Mouse (Mus musculus) heart, embryonic 12.5 days (tissue): ENCODE results near the gene Tmem139. TPM values are rescaled to one million over a fixed set of nuclear protein-coding genes. Genes with fewer than 3 reads are reported as not detected.
A peak's percentile ranks its signal among the peaks of the same experiment; 100 is the strongest.

Experiments used
- ATAC-seq: fragments of 200-750 bp; cut with Nextera tagmentation; 2 replicates; pipeline ENCODE4 v1.8.0; 2017; ENCODE audit warnings: moderate TSS enrichment, moderate library complexity; ENCODE audit not compliant: insufficient number of reproducible peaks, low FRiP score
- H3K27ac ChIP-seq: fragments of 300-500 bp; sonication (generic); 2 replicates; pipeline ENCODE4 v1.5.1; 2016; ENCODE audit warnings: mild to moderate bottlenecking, moderate library complexity; ENCODE audit not compliant: poor library complexity, severe bottlenecking
- H3K27me3 ChIP-seq: fragments of 300-500 bp; sonication (generic); replicated peaks from 2 replicates; pipeline ENCODE4 v1.6.1; 2016; ENCODE audit warnings: mild to moderate bottlenecking, moderate library complexity
- H3K36me3 ChIP-seq: fragments of 300-500 bp; sonication (generic); 2 replicates; pipeline ENCODE4 v1.6.1; 2016; ENCODE audit warnings: mild to moderate bottlenecking, moderate library complexity
- H3K4me1 ChIP-seq: fragments of 300-500 bp; sonication (generic); replicated peaks from 2 replicates; pipeline ENCODE4 v1.6.1; 2016; ENCODE audit warnings: mild to moderate bottlenecking
- H3K4me2 ChIP-seq: fragments of 300-500 bp; sonication (generic); 2 replicates; pipeline ENCODE4 v1.6.1; 2016; ENCODE audit warnings: mild to moderate bottlenecking, moderate library complexity
- H3K4me3 ChIP-seq: fragments of 300-500 bp; sonication (generic); 2 replicates; pipeline ENCODE4 v1.5.1; 2016; ENCODE audit warnings: mild to moderate bottlenecking
- H3K9ac ChIP-seq: fragments of 300-500 bp; sonication (generic); 2 replicates; pipeline ENCODE4 v1.6.1; 2016; ENCODE audit warnings: mild to moderate bottlenecking, moderate library complexity
- H3K9me3 ChIP-seq: fragments of 300-500 bp; sonication (generic); replicated peaks from 2 replicates; pipeline ENCODE4 v1.6.1; 2016; ENCODE audit warnings: mild to moderate bottlenecking, moderate library complexity
- WGBS: fragments of 180-500 bp; shearing (Covaris S2); methylation state at CpG from one replicate; pipeline ENCODE4 v1.1.7; 2016; 5-methylcytosine and 5-hydroxymethylcytosine counted together
- polyA plus RNA-seq: library from polyadenylated mRNA; unstranded; fragments of >200 nt; fragmentation: Nextera tagmentation; extraction: Ambion mirVana; gene quantifications from 2 replicates; pipeline ENCODE4 v1.2.1, GENCODE M21; 2016

Gene Tmem139
- polyA plus RNA-seq, 1 experiment from 2014 or later, result 0.19 TPM

DNA sequence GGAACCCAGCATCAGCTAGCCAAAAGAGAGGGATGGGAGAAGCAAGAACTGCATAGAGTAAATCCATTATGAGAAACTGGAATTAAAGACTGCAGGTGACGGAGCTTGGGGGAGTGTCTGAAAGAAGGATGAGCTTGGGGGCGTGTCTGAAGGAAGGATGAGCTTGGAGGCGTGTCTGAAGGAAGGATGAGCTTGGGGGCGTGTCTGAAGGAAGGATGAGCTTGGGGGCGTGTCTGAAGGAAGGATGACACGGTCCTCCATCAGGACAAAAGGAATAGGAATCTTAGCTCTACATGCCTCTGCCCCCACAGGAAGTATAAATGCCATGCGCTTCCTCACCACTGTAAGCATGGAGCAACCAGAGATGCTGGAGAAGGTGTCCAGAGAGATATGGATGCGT lies 14.6 kb upstream of the Tmem139 start:
- no peak for ATAC-seq
- H3K9me3 ChIP-seq, result no peaks in the 10 kb centered on the region
- peaks cover 10% of the 10 kb centered on the region for H3K4me1 ChIP-seq
- H3K36me3 ChIP-seq, result no peaks in the 10 kb centered on the region
- H3K9ac ChIP-seq, result no peak overlapping the region
- H3K4me3 ChIP-seq, result no peak overlapping the region
- peaks cover 13% of the 10 kb centered on the region for H3K27me3 ChIP-seq
- 10% methylated on average over 8 of the region's 8 CpGs for WGBS
- no peak overlapping the region for H3K27ac ChIP-seq
- H3K4me2 ChIP-seq, result no peak overlapping the region

DNA sequence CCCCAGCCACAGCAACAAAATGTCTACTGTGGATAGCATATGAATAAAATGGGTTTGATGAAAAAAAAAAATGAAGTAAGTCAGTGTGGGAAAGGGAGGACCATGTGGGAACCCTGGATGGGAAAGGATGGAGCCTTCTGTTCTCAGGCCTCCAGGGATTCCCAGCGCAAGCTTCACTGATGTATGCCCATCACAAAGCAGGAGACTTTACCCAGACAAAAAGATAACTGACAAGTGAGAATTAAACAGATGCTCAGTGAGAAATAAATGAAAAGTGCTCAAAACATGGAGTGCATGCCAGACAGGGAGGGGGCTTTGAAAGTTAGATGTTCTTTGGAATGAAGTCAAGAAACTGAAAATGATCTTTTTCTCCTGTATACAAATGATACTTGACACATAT lies 13.8 kb upstream of the Tmem139 start:
- ATAC-seq, result no peak
- Histone ChIP-seq H3K36me3 (no peaks in the 10 kb centered on the region), H3K9me3 (no peaks in the 10 kb centered on the region), H3K4me3 (no peak overlapping the region), H3K27me3 (peaks cover 13% of the 10 kb centered on the region), H3K9ac (no peak overlapping the region), H3K4me2 (no peak overlapping the region), H3K4me1 (peaks cover 10% of the 10 kb centered on the region), H3K27ac (no peak overlapping the region)
- WGBS, result 91% methylated on average over 1 of the region's 1 CpGs

DNA sequence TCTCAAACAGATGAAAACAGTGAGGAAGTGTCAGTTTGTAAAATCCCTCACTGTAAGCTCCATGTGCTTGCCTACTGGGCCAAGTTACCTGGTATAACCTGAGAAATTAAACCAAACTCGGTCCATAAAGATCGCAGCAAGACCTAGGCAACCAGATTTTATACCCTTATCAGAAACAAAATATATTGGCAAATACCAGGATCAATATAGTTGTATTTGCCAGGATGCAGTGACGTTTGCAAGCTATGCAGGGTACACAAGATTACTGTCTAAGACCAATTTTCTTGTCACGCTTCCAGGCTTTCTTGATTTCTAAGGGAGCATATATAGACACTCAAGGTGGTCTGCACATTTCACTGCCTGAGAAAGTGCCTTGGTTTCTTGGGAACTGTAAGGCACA lies 10.0 kb upstream of the Tmem139 start:
- Histone ChIP-seq H3K4me3 (no peak overlapping the region), H3K9me3 (no peaks in the 10 kb centered on the region), H3K36me3 (no peaks in the 10 kb centered on the region), H3K27ac (no peak overlapping the region), H3K27me3 (peaks cover 9% of the 10 kb centered on the region), H3K9ac (no peak overlapping the region), H3K4me1 (no peaks in the 10 kb centered on the region), H3K4me2 (no peak overlapping the region)
- WGBS, result 77% methylated on average over 4 of the region's 4 CpGs
- no peak for ATAC-seq

DNA sequence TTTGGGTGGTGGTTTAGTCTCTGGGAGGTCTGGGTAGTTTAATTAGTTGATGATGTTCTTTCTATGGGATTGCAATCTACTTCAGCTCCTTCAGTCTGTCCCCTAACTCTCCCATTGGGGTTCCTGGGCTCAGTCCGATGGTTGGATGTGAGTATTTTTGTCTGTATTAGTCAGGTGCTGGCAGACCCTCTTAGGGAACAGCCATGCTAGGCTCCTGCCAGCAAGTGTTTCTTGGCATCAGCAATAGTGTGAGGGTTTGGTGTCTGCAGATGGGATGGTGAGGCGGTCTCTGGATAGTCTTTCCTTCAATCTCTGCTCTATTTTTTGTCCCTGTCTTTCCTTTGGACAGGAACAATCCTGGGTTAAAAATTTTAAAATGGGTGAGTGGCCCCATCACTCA lies 8.7 kb upstream of the Tmem139 start:
- no peak overlapping the region for H3K27ac ChIP-seq
- no peak overlapping the region for H3K4me3 ChIP-seq
- H3K9me3 ChIP-seq, result no peaks in the 10 kb centered on the region
- no peaks in the 10 kb centered on the region for H3K4me1 ChIP-seq
- 67% methylated on average over 2 of the region's 2 CpGs for WGBS
- H3K4me2 ChIP-seq, result no peak overlapping the region
- no peak for ATAC-seq
- no peak overlapping the region for H3K9ac ChIP-seq
- H3K27me3 ChIP-seq, result 0 out of 2 replicates have a peak, but pooled peaks cover 2% of the 10 kb centered on the region
- H3K36me3 ChIP-seq, result no peaks in the 10 kb centered on the region

GRCm38 (mm10) chr6:42257303-42257863 lies 4.4 kb upstream of the Tmem139 start:
- Histone ChIP-seq H3K9me3 (no peaks in the 10 kb centered on the region), H3K4me1 (0 out of 2 replicates have a peak, but pooled peaks cover 6% of the 10 kb centered on the region), H3K9ac (no peak overlapping the region), H3K36me3 (no peaks in the 10 kb centered on the region), H3K27ac (no peak overlapping the region), H3K27me3 (peaks cover 3% of the 10 kb centered on the region; the same call in 1 of the 2 replicates), H3K4me2 (peak overlapping the region; percentile 43), H3K4me3 (no peak overlapping the region)
- peak; percentile 77 for ATAC-seq
- 17% methylated on average over 11 of the region's 11 CpGs for WGBS

DNA sequence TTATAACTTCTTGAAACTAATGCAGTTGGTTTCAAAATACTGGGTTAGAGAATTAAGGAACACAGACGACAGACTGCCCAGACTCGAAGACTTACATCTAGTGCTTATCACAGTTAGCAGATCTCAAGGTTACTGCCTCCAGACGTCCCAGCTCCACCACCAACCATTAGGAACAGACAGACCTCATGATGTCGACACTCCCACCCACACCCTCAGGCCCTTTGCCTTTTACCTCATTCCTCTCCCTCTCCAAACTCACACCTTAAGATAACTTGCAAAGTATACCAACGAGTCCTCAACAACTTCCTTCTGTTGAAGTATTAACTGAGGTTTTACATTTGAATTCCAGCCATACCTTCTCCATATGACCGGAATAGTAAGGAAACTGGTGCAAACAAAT lies 1.3 kb upstream of the Tmem139 start:
- ATAC-seq, result no peak
- H3K36me3 ChIP-seq, result no peaks in the 10 kb centered on the region
- no peak overlapping the region for H3K27ac ChIP-seq
- H3K4me2 ChIP-seq, result no peak overlapping the region
- H3K4me3 ChIP-seq, result no peak overlapping the region
- H3K9ac ChIP-seq, result no peak overlapping the region
- 44% methylated on average over 6 of the region's 6 CpGs for WGBS
- H3K4me1 ChIP-seq, result peaks cover 6% of the 10 kb centered on the region; the same call in 1 of the 2 replicates
- no peaks in the 10 kb centered on the region for H3K9me3 ChIP-seq
- H3K27me3 ChIP-seq, result peaks cover 3% of the 10 kb centered on the region; the same call in 1 of the 2 replicates

GRCm38 (mm10) chr6:42264626-42265312 lies 3.0 kb downstream of the Tmem139 start, which contains the start of gene Casp2:
Gene Casp2 (plus strand): TSS chr6:42264985.
- no peaks in the 10 kb centered on the region for H3K9me3 ChIP-seq
- H3K36me3 ChIP-seq, result peaks cover 26% of the 10 kb centered on the region
- peaks cover 3% of the 10 kb centered on the region; the same call in 1 of the 2 replicates for H3K27me3 ChIP-seq
- H3K4me3 ChIP-seq, result peak within 1 kb of the TSS; percentile 88
- 1% methylated on average over 51 of the region's 51 CpGs for WGBS
- H3K4me2 ChIP-seq, result peak within 1 kb of the TSS; percentile 92
- peak within 1 kb of the TSS; percentile 93 for H3K9ac ChIP-seq
- H3K4me1 ChIP-seq, result peaks cover 13% of the 10 kb centered on the region
- H3K27ac ChIP-seq, result peak within 1 kb of the TSS; percentile 89
- ATAC-seq, result peak; percentile 99

DNA sequence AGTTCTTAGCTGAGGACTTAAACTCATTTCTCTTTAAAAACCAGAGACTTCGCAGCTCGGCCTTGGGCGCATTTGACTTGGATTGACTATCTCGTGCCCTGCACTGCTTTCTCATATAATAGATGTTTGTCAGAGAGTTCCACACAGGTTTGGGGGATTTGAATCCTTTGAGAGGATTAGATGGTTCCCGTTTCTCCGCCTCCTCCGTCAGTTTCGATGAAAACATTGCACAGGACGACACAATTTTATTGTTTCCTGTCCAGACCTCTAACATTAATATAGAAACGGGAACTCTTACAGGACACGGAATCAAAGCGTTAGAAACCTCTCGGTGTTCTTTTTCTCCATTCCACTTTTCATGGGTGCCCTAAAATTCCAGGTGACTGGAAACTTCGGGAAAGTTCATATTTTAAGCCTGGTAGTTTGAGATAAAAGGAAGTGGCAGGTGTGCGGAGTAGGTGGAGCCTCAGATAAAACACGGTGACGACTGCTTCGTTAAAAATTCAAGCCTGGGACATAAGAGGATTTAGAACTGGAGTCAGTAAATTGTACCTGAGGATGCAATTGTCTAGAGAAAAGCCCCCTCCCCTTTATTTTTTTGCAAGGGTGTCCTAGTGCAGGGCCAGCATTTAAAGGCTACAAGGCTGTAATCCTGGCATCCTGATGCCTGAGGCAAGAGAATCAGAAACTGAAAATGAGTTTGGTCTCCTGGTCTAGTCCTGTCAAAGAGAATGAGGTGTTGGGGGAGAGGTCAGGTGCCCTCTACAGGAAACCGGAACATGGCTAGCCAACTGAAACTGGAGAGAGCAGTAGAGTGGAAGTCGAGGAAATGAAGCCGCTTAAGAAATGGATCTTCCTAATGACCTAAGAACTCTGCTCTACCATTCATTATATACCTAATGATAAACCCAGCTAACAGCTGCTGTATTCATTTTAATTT lies 3.9 kb downstream of the Tmem139 start:
- Histone ChIP-seq H3K27me3 (peaks cover 3% of the 10 kb centered on the region; the same call in 1 of the 2 replicates), H3K9ac (peak overlapping the region; percentile 93), H3K4me1 (peaks cover 18% of the 10 kb centered on the region), H3K9me3 (no peaks in the 10 kb centered on the region), H3K27ac (peak overlapping the region; percentile 89), H3K36me3 (peaks cover 32% of the 10 kb centered on the region), H3K4me3 (peak overlapping the region; percentile 88), H3K4me2 (peak overlapping the region; percentile 92)
- whole genome bisulfite sequencing, result under 1% methylated on average over 21 of the region's 21 CpGs
- ATAC-seq, result no peak

DNA sequence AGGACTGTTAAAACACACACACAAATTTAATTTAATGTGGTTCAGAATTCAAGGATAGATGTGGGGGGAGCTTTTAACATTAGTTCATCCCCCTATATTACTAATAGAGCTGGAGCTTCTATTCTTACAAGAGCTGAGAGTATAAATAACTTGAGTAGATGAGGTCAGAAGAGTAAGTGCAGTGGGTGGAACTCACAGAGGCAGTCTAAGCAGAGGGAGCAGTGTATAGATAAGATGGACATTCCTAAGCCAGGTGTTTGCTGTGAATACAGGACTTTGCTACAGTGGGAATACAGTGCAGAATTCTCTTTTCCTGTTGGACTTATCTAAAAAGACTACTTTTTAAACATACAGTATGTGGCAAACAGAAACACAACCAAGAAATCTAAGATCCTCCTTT lies 9.0 kb downstream of the Tmem139 start:
- Histone ChIP-seq H3K4me2 (no peak overlapping the region), H3K27ac (no peak overlapping the region), H3K27me3 (no peaks in the 10 kb centered on the region), H3K4me3 (no peak overlapping the region), H3K9me3 (no peaks in the 10 kb centered on the region), H3K4me1 (peaks cover 12% of the 10 kb centered on the region), H3K9ac (no peak overlapping the region), H3K36me3 (peaks cover 64% of the 10 kb centered on the region)
- ATAC-seq, result peak; percentile 18; the same call in 1 of the 2 replicates

GRCm38 (mm10) chr6:42276151-42276550 lies 14.4 kb downstream of the Tmem139 start:
- H3K4me2 ChIP-seq, result no peak overlapping the region
- WGBS, result 69% methylated on average over 2 of the region's 2 CpGs
- no peak overlapping the region for H3K4me3 ChIP-seq
- H3K9me3 ChIP-seq, result no peaks in the 10 kb centered on the region
- no peak overlapping the region for H3K27ac ChIP-seq
- no peaks in the 10 kb centered on the region for H3K4me1 ChIP-seq
- no peaks in the 10 kb centered on the region for H3K27me3 ChIP-seq
- no peak for ATAC-seq
- peaks cover 81% of the 10 kb centered on the region for H3K36me3 ChIP-seq
- H3K9ac ChIP-seq, result no peak overlapping the region
